Mouse (Mus musculus) cortical plate, adult 2 months (tissue): Measurements from ENCODE around the gene Sfrp2.

Experiments
- CTCF ChIP-seq: fragments of 200-500 bp; IDR thresholded peaks from 2 replicates; pipeline ENCODE4 v1.5.1; 2011; ENCODE audit warnings: mild to moderate bottlenecking, control low read depth, low read length; ENCODE audit not compliant: insufficient read depth; ENCODE audit errors: extremely low read depth
- POLR2A ChIP-seq: fragments of 200-500 bp; IDR thresholded peaks from 2 replicates; pipeline ENCODE4 v1.6.1; 2011; ENCODE audit warnings: mild to moderate bottlenecking, low read length, control low read depth; ENCODE audit not compliant: insufficient read depth; ENCODE audit errors: extremely low read depth

DNA sequence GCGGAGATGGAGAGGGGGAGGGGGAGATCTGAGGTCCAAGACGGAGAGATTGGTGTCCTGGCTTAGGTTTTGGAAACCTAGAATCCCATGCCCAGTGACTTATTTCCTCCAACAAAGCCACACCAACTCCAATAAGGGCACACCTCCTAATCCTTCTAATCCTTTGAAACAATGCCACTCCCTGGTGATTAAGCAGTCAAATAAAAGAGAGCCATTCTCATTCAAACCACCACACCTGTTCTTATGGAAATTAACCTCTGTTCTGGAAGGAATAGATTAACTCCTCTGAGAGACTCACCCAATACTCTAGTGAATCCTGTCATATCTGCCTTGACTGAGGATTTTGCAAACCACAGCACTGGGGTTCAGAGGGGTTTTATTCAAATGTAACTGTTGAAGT is 21.0 kb downstream of the Sfrp2 start:
- TF ChIP-seq CTCF (no peak), POLR2A (no peak)
